In genomic region chrX:20571024-20571423, GRCm38 (mm10) we compare ENCODE assay signal across 10 mouse cellular contexts. TPM values are rescaled to one million over a fixed set of nuclear protein-coding genes. Genes with fewer than 3 reads are reported as not detected.
A peak's percentile ranks its signal among the peaks of the same experiment; 100 is the strongest.
DNase-seq lines count a peak whose midpoint lies in the region; ATAC-seq and TF ChIP-seq lines count a peak whose summit lies in the region.
"Had no signal": no experiment of that assay in that cellular context is flagged by ENCODE, and none has a peak within 500 bp of the region (broad histone marks: within the 10 kb centered on the region; RNA-seq: fewer than 3 reads in every experiment).

No protein-coding gene starts in this region.

- no peaks in the 10 kb centered on the region for H3K27me3 ChIP-seq in lung, embryonic 15.5 days
- H3K27me3 ChIP-seq in embryonic facial prominence, embryonic 14.5 days (replicated peaks; ENCODE audit: control insufficient read depth, insufficient read depth, low read length), result no peaks in the 10 kb centered on the region
- H3K27me3 ChIP-seq in intestine, postnatal 0 days (replicated peaks; ENCODE audit: control insufficient read depth, insufficient read depth, low read length), result no peaks in the 10 kb centered on the region
- H3K27me3 ChIP-seq: midbrain, embryonic 12.5 days had no signal

- no peak overlapping the region for H3K4me2 ChIP-seq in lung, embryonic 15.5 days
- no peak overlapping the region for H3K4me2 ChIP-seq in embryonic facial prominence, embryonic 14.5 days (ENCODE audit: low read depth, low read length)
- H3K4me2 ChIP-seq in intestine, postnatal 0 days (replicated peaks; ENCODE audit: low read depth), result no peak overlapping the region
- H3K4me2 ChIP-seq: midbrain, embryonic 12.5 days had no signal

- no peaks in the 10 kb centered on the region for H3K9me3 ChIP-seq in lung, embryonic 15.5 days
- H3K9me3 ChIP-seq in embryonic facial prominence, embryonic 14.5 days (ENCODE audit: control insufficient read depth, low read length), result no peaks in the 10 kb centered on the region
- no peaks in the 10 kb centered on the region for H3K9me3 ChIP-seq in intestine, postnatal 0 days (ENCODE audit: control insufficient read depth)
- H3K9me3 ChIP-seq: midbrain, embryonic 12.5 days had no signal

- no peak for DNase-seq in lung, adult 2 months
- DNase-seq in embryonic facial prominence, embryonic 14.5 days (ENCODE audit: low spot score), result peak; percentile 43
- peak; percentile 40 for DNase-seq in retina, embryonic 14.5 days (ENCODE audit: low spot score)
- no peak for DNase-seq in layer of hippocampus, postnatal 36 days
- DNase-seq in gastrocnemius, adult 2 months, result no peak
- no peak for DNase-seq in left cerebral cortex, postnatal 4 days

- no peaks in the 10 kb centered on the region for H3K4me1 ChIP-seq in lung, embryonic 15.5 days
- H3K4me1 ChIP-seq in lung, adult 2 months (ENCODE audit: control insufficient read depth, insufficient read depth, low read length), result no peaks in the 10 kb centered on the region
- no peaks in the 10 kb centered on the region for H3K4me1 ChIP-seq in embryonic facial prominence, embryonic 14.5 days (ENCODE audit: control insufficient read depth, insufficient read depth, low read length)
- H3K4me1 ChIP-seq in intestine, postnatal 0 days (replicated peaks; ENCODE audit: control insufficient read depth, insufficient read depth, low read length), result no peaks in the 10 kb centered on the region
- H3K4me1 ChIP-seq: midbrain, embryonic 12.5 days had no signal

- no peaks in the 10 kb centered on the region for H3K36me3 ChIP-seq in lung, embryonic 15.5 days
- no peaks in the 10 kb centered on the region for H3K36me3 ChIP-seq in embryonic facial prominence, embryonic 14.5 days (ENCODE audit: control insufficient read depth, insufficient read depth, low read length)
- H3K36me3 ChIP-seq in intestine, postnatal 0 days (ENCODE audit: control insufficient read depth, insufficient read depth), result no peaks in the 10 kb centered on the region
- H3K36me3 ChIP-seq: midbrain, embryonic 12.5 days had no signal

- H3K27ac ChIP-seq in lung, embryonic 15.5 days, result 0 out of 2 replicates have a peak overlapping the region, but pooled peaks have one; percentile 29
- no peak overlapping the region for H3K27ac ChIP-seq in embryonic facial prominence, embryonic 14.5 days (replicated peaks; ENCODE audit: low read depth, low read length)
- H3K27ac ChIP-seq in intestine, postnatal 0 days (ENCODE audit: low read depth, low read length), result no peak overlapping the region
- no peak overlapping the region for H3K27ac ChIP-seq in gastrocnemius, adult 2 months
- H3K27ac ChIP-seq: hindbrain, postnatal 0 days; midbrain, embryonic 12.5 days had no signal

- ATAC-seq in lung, embryonic 15.5 days (ENCODE audit: borderline replicate concordance, extremely low read depth, low FRiP score, low TSS enrichment), result peak; percentile 89; the same call in 1 of the 2 replicates
- ATAC-seq in embryonic facial prominence, embryonic 14.5 days (ENCODE audit: low read depth), result no peak
- ATAC-seq in intestine, postnatal 0 days, result peak; percentile 85
- ATAC-seq: hindbrain, postnatal 0 days had no signal

- H3K9ac ChIP-seq in lung, embryonic 15.5 days, result no peak overlapping the region
- no peak overlapping the region for H3K9ac ChIP-seq in embryonic facial prominence, embryonic 14.5 days (ENCODE audit: low read depth, low read length)
- no peak overlapping the region for H3K9ac ChIP-seq in intestine, postnatal 0 days (ENCODE audit: low read depth, low read length)
- H3K9ac ChIP-seq: midbrain, embryonic 12.5 days had no signal

- TF ChIP-seq CTCF in lung, adult 2 months (IDR thresholded peaks at IDR 0.05; ENCODE audit: insufficient read depth, low read length), result no peak
- TF ChIP-seq CTCF in intestine, postnatal 0 days (IDR thresholded peaks at IDR 0.05; ENCODE audit: low read depth), result no peak
- no peak for TF ChIP-seq CTCF in gastrocnemius, adult 2 months (IDR thresholded peaks at IDR 0.05)

- intact Hi-C loops in gastrocnemius, adult 2 months (cut with DNase I), result no loop called here
- intact Hi-C loops in left cerebral cortex, postnatal 4 days (cut with DNase I), result no loop called here

- WGBS in lung, embryonic 15.5 days, result 51% methylated on average over 2 of the region's 2 CpGs
- WGBS in lung, adult 2 months, result 56% methylated on average over 2 of the region's 2 CpGs
- WGBS in embryonic facial prominence, embryonic 14.5 days, result 37% methylated on average over 2 of the region's 2 CpGs
- WGBS in intestine, postnatal 0 days, result 50% methylated on average over 2 of the region's 2 CpGs

- no peak for TF ChIP-seq POLR2A in lung, adult 2 months (IDR thresholded peaks at IDR 0.05; ENCODE audit: borderline replicate concordance, extremely low read depth, low read depth, low read length)

- H3K4me3 ChIP-seq in lung, embryonic 15.5 days, result no peak overlapping the region
- no peak overlapping the region for H3K4me3 ChIP-seq in lung, adult 2 months (replicated peaks; ENCODE audit: extremely low read depth, low read depth, low read length)
- H3K4me3 ChIP-seq in embryonic facial prominence, embryonic 14.5 days (ENCODE audit: low read depth, low read length), result no peak overlapping the region
- no peak overlapping the region for H3K4me3 ChIP-seq in intestine, postnatal 0 days (ENCODE audit: low read depth, low read length)
- no peak overlapping the region for H3K4me3 ChIP-seq in gastrocnemius, adult 2 months
- H3K4me3 ChIP-seq: midbrain, embryonic 12.5 days had no signal

RNA-seq across cellular contexts. Expression of gene Rgn, which starts 21.4 kb away (rescaled TPM):
- polyA plus RNA-seq in lung, embryonic 15.5 days (2015; fragmentation: Nextera tagmentation; extraction: Ambion mirVana), result 2.0 and 3.0 TPM in 2 replicates
- polyA plus RNA-seq in lung, adult 2 months (2012; rRNA removed), result 0.07 and 0.30 TPM in 2 replicates
- 0.33 and 0.38 TPM in 2 replicates for polyA plus RNA-seq in embryonic facial prominence, embryonic 14.5 days (2014; fragmentation: Nextera tagmentation; extraction: Ambion mirVana)
- polyA plus RNA-seq in intestine, postnatal 0 days (2015; fragmentation: Nextera tagmentation; extraction: Ambion mirVana), result 13.1 and 14.4 TPM in 2 replicates
- under 1 TPM in 1 of 2 experiments, not detected in 1; 0.35 TPM for total RNA-seq in layer of hippocampus, postnatal 36 days (2021)
- not detected for total RNA-seq in gastrocnemius, adult 2 months (2021)
- total RNA-seq in left cerebral cortex, postnatal 4 days (2021), result under 1 TPM in 1 of 2 experiments, not detected in 1; 0.24 TPM
- total RNA-seq: hindbrain, postnatal 0 days had no signal

RNA-seq across cellular contexts. Expression of gene Rbm10, which starts 46.3 kb away (rescaled TPM):
- 71.8 and 76.9 TPM in 2 replicates for polyA plus RNA-seq in lung, embryonic 15.5 days (2015; fragmentation: Nextera tagmentation; extraction: Ambion mirVana)
- 44.6 and 51.4 TPM in 2 replicates for polyA plus RNA-seq in lung, adult 2 months (2012; rRNA removed)
- 43.5 and 51.3 TPM in 2 replicates for polyA plus RNA-seq in embryonic facial prominence, embryonic 14.5 days (2014; fragmentation: Nextera tagmentation; extraction: Ambion mirVana)
- polyA plus RNA-seq in intestine, postnatal 0 days (2015; fragmentation: Nextera tagmentation; extraction: Ambion mirVana), result 15.8 and 16.3 TPM in 2 replicates
- 10 to 100 TPM; 51.1 to 53.9 TPM for total RNA-seq in layer of hippocampus, postnatal 36 days (2021)
- 10 to 100 TPM in 1 of 2 experiments, 1 to 10 TPM in 1; 9.8 to 11.1 TPM for total RNA-seq in gastrocnemius, adult 2 months (2021)
- 10 to 100 TPM; 37.2 to 39.6 TPM for total RNA-seq in left cerebral cortex, postnatal 4 days (2021)

RNA-seq across cellular contexts. Expression of gene Ndufb11, which starts 46.4 kb away (rescaled TPM):
- 232 and 245 TPM in 2 replicates for polyA plus RNA-seq in lung, embryonic 15.5 days (2015; fragmentation: Nextera tagmentation; extraction: Ambion mirVana)
- polyA plus RNA-seq in lung, adult 2 months (2012; rRNA removed), result 102 and 118 TPM in 2 replicates
- polyA plus RNA-seq in embryonic facial prominence, embryonic 14.5 days (2014; fragmentation: Nextera tagmentation; extraction: Ambion mirVana), result 259 and 273 TPM in 2 replicates
- 327 and 339 TPM in 2 replicates for polyA plus RNA-seq in intestine, postnatal 0 days (2015; fragmentation: Nextera tagmentation; extraction: Ambion mirVana)
- total RNA-seq in layer of hippocampus, postnatal 36 days (2021), result 100 to 1,000 TPM; 150 to 162 TPM
- 100 to 1,000 TPM; 399 to 541 TPM for total RNA-seq in gastrocnemius, adult 2 months (2021)
- 100 to 1,000 TPM; 118 to 134 TPM for total RNA-seq in left cerebral cortex, postnatal 4 days (2021)

Comparison
In these comparisons a context has a peak if more than half of its experiments do, and no peak if none do; other contexts are left out.
1. DNase-seq: peak in embryonic facial prominence, embryonic 14.5 days (single experiment) and retina, embryonic 14.5 days (single experiment); none in lung, adult 2 months (single experiment), layer of hippocampus, postnatal 36 days (0 of 2), gastrocnemius, adult 2 months (single experiment) and left cerebral cortex, postnatal 4 days (single experiment).